Mouse (Mus musculus) heart, adult 11 months (tissue): ENCODE results near the gene Cadps2.
A peak's percentile ranks its signal among the peaks of the same experiment; 100 is the strongest.

ENCODE experiments used
- DNase-seq: peaks from one replicate; pipeline ENCODE4 v3.0.0; 2022

Gene Cadps2

DNA sequence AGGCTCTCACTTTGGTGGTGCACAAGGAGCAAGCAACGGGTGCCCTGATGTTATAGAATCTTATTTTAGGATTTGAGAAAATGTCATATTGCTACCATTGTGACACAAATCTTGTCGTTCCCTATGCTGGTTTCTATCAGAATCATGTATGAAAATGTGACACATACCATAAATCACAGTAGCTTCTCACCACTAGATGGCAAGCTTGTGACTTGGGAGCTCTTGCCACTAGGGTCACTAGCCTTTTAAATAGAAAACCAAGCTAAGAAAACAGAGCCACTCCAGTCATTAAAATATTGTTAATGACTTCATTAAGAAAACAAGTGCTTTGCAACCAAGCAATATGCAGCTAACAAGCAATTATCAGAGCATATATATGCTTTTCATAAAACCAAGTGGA lies 81.0 kb downstream of the Cadps2 start:
- DNase-seq = no peak

- no peak for DNase-seq
These were observed 90.4 kb downstream of the Cadps2 start for GRCm38 (mm10) chr6:23748823-23749222.

- DNase-seq = no peak
These were observed 99.2 kb downstream of the Cadps2 start for GRCm38 (mm10) chr6:23740010-23740409.

- DNase-seq = no peak
These were observed 106.5 kb downstream of the Cadps2 start for GRCm38 (mm10) chr6:23732750-23733149.

- no peak for DNase-seq
These were observed 110.6 kb downstream of the Cadps2 start for GRCm38 (mm10) chr6:23728620-23729019.

GRCm38 (mm10) chr6:23723697-23724096 lies 115.5 kb downstream of the Cadps2 start:
- no peak for DNase-seq

- DNase-seq = no peak
These were observed 118.8 kb downstream of the Cadps2 start for GRCm38 (mm10) chr6:23720401-23720800.

DNA sequence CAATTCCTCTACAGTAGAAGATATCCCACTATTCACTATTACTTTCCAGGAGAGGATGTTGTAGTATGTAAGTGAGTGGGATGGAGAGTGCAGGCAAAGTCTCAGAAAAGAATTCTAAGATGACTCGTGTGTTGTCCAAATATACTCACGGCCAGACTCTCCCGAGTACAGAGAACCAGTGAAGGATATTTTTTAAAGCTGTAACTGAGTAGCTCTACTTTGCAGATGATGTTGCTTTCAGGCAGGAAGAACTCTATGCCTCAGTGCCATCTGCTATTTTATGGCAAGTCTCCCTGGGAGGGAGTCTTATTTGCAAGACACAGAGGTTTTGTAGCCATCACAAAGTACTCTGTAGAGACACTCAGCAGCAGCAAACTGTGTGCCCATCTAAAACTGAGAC lies 131.7 kb downstream of the Cadps2 start:
- DNase-seq = no peak

- no peak for DNase-seq
These were observed 138.3 kb downstream of the Cadps2 start for GRCm38 (mm10) chr6:23700879-23701278.

- DNase-seq = no peak
These were observed 161.0 kb downstream of the Cadps2 start for GRCm38 (mm10) chr6:23678172-23678571.

DNA sequence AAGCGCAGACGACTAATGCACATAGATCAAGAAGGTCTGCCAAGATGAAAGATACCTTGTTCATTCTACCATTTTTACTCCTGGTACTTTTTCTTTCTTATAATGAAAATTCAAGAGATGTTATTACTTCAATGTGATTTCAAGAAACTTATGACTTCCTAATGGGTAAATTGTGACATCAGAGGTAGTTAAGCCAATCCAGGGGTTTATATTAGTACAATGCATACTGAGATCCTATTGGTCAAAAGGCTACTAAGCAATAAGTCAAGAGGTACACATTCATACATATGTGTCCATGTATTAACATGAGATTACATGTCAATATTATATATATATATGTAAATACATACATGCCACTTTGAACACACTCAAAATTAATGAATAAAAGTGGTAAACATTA lies 184.2 kb downstream of the Cadps2 start, which contains the start of gene Rnf148:
Gene Rnf148, minus strand, starts transcription at position 101 of the 400 bp plus-strand sequence.
- DNase-seq = no peak

GRCm38 (mm10) chr6:23650205-23650604 lies 189.0 kb downstream of the Cadps2 start, which contains the start of gene Rnf133:
Gene Rnf133 (minus strand): TSS chr6:23650305.
- no peak for DNase-seq

- peak; percentile 79 for DNase-seq
These were observed 190.5 kb downstream of the Cadps2 start for GRCm38 (mm10) chr6:23648732-23649131.

DNA sequence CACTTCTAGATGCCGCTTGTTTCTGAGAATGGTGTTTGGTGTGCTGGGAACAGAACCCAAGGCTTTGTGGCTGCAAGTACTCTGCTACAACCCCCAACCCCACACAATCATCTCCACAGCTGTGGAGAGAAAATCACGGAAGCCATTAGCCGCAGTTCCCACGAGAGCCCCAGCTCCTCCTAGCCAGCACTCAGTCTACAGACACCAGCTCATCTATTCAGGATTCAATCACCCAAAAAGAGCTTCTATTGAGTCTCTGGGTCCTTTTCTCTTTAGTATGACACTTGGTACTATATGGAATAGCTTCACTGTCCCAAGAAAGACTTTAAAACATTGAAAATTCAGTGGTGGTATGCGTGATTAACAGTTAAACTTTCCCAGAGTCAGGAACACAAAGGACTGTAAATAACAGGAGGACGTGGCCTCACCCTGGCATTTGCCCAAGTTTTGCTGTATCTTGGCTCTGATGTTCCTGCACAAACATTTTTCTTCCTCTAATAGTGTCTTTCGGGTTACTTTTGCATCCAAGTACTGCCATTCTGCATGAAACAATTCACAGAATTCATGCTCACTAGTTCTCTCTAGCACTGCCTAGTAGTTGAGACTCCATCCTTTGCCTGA lies 191.5 kb downstream of the Cadps2 start:
- peak; percentile 91 for DNase-seq

DNA sequence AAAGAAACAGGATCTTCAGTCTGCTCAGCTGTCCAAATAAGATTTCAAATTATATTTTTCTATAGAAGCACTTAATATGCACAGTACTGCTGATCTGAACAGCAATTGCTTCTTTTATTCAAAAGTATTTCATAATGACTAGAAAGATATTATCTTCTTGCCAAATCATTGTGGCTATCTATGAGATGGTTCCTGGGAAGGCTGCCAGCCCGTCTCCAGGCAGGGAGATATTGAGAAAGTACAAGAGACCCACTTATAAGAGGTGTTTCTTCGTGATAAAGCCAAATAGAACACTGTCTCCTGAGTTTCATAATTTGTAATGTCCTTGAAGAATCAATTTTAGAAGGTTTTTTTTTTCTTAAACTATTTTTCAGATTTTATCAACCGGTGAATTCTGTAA lies 202.1 kb downstream of the Cadps2 start:
- DNase-seq = no peak

DNA sequence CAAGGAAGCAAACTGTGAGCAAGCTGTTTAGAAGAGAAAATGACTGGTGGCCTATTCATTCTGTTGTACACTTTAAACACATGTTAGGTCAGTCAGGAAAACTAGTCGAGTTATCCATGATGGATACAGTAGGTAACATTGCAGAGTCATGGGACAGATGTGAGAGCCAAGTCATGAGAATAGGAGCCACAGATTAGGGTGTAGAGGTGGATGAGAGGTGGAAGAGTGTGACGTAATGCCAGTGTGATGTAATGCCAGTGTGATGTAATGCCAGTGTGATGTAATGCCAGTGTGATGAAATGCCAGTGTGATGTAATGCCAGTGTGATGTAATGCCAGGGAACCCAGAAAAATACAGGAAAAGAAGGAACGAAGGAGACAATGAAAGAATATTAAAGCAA lies 204.0 kb downstream of the Cadps2 start:
- DNase-seq = no peak

- no peak for DNase-seq
These were observed 205.2 kb downstream of the Cadps2 start for GRCm38 (mm10) chr6:23634016-23634415.

- no peak for DNase-seq
These were observed 208.8 kb downstream of the Cadps2 start for GRCm38 (mm10) chr6:23630465-23630864.

GRCm38 (mm10) chr6:23575102-23575501 lies 264.1 kb downstream of the Cadps2 start:
- peak; percentile 57 for DNase-seq

DNA sequence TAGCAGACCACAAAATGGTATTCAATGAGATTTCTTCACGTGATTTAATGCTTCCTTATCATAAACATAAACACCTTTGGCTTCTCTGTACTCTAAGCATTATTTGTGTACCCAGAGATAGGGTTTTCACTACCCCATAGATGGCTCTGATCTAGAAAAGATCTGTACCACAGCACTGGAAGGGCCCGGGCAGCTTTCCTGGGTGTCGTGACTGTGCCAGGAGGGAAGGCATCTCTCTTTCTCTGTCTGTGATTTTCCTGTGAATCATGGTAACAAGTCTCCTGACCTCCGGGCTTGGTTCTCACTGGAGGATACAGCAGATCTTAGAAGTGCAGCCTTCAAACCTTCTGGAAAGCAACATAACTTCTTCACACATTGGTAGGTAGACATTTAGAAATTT lies 265.5 kb downstream of the Cadps2 start:
- peak; percentile 46 for DNase-seq

DNA sequence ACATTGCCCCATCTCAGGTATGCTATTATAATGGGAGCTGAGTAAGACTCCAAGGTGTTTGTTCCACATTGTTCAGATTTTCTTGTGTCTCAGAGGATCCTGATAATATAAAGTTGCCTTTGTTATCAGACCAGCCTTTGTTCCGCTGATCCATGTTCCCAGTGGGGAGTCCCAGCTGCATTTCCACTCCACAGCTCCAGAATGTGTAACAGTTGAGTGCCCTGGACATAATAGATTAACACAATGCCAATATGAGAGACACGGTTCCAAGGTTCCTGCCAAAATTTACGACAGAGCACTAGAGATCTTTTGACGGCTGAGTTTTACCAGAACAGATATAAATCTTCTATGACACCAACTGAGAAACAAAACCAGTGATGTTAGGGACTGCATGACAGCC lies 266.8 kb downstream of the Cadps2 start:
- peak; percentile 16 for DNase-seq

DNA sequence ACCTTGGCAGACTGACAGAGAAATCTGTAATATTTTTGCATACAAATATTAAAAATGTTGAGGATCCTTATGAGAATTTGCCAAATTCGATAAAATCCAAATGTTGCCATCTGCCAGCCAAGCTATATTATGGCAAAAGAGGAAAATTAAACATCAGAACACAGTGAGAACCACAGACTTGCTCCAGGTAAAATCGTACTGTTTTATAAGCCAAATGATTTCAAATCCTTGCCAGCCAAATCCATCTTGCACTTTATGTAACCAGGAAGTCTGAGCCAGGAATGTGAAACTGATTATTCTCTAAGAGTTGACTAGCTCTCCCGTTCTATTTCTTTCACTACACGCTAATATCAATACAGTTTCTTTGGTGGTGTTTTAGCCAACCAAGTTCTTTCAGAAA lies 269.5 kb downstream of the Cadps2 start:
- no peak for DNase-seq

- DNase-seq = no peak
These were observed 270.5 kb downstream of the Cadps2 start for GRCm38 (mm10) chr6:23568688-23569087.

- DNase-seq = no peak
These were observed 271.6 kb downstream of the Cadps2 start for GRCm38 (mm10) chr6:23567651-23568050.

GRCm38 (mm10) chr6:23549874-23550273 lies 289.3 kb downstream of the Cadps2 start:
- no peak for DNase-seq
